Mouse (Mus musculus): Measurements from ENCODE around the gene Adgrl3.

DNA sequence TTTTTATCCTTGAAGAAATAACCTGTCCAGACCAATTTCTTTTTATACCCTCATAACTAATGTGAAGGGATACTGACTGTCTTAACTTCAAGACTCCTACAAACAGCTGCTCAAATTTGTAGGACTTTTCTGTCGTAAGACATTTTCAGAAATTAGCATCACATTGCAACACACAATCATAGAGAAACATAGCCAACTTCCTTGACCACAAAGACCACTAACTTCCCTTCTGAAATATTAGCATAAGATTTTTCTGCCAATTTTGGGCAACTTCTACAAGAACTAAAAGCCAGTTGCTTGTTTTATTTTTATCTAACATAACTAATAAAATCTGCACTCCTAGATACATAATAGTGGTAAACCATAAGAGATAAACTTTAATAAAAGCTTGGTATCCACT, 87.5 kb downstream of the Adgrl3 start:
- TF ChIP-seq CTCF (IDR thresholded peaks at IDR 0.05; ENCODE audit: low read depth), result no peak
- no peak for TF ChIP-seq EP300 (optimal IDR thresholded peaks at IDR 0.05)

All from stomach, postnatal 0 days (tissue).